Mouse (Mus musculus): ENCODE data around the gene Cit. TPM values are rescaled to one million over a fixed set of nuclear protein-coding genes. Genes with fewer than 3 reads are reported as not detected.

The Cit gene
- total and polyA plus RNA-seq, 3 experiments = 21.5 to 32.9 (median 24.1) TPM

DNA sequence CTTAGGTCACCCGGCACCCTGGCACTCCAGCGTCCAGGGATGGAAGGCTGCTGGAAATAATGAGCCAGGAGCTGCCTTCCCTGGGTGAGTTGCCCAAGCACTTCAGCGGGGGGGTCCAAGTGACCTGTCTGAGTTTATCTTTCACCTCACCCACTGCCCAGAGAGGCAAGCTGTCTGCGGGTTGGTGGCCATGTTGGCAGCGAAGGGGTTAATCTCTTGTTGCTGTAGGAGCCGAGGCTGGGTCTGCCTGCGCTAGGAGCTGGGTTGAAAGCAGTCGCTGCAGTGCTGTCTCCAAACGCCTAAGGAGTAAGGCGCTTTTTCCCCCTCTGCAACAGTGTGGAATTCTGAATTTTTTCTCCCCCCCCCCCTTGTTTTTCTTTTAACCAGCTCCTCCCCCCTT, 63.2 kb downstream of the Cit start:
- H3K4me3 ChIP-seq (ENCODE audit: control insufficient read depth in 1 of 2, insufficient read depth in 1 of 2, low read depth in 2 of 2, low read length in 2 of 2) = no peak overlapping the region

DNA sequence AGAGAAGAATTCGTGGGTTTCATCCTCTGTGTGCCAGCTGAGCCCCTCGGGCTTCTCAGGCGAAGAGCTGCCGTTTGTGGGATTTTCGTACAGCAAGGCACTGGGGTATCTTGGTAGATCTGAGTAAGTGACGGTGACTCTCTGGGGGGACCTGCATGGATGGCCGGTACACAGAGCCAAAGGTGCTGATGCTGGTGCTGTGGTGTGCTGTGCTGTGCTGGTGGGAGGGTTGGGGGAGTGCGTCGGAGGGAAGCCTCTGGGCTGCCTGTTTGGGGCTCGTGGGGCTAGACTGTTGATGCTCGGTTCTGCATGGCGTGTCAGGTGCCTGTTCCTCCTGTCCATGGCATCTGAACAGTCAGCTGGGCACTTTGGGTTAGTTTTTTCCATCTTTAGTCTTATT, 63.6 kb downstream of the Cit start:
- Histone ChIP-seq H3K4me3 (ENCODE audit: control insufficient read depth in 1 of 2, insufficient read depth in 1 of 2, low read depth in 2 of 2, low read length in 2 of 2) (no peak overlapping the region), H3K36me3 (ENCODE audit: control insufficient read depth in 1 of 2, insufficient read depth in 2 of 2, low read length in 2 of 2) (peaks cover 0 to 1% of the 10 kb centered on the region in 2 experiments; a peak in 1 of 4 replicates), H3K9ac (ENCODE audit: control insufficient read depth, low read depth, low read length, poor library complexity, severe bottlenecking) (no peak overlapping the region), H3K4me1 (ENCODE audit: control insufficient read depth in 1 of 2, insufficient read depth in 2 of 2, low read length in 2 of 2) (no peaks in the 10 kb centered on the region; a peak in 1 of 4 replicates), H3K27me3 (ENCODE audit: control insufficient read depth in 1 of 2, insufficient read depth in 2 of 2, low read length in 2 of 2) (no peaks in the 10 kb centered on the region), H3K27ac (ENCODE audit: control insufficient read depth, low read depth, low read length) (no peak overlapping the region), H3K79me2 (ENCODE audit: control insufficient read depth, insufficient read depth, low read length, poor library complexity) (no peaks in the 10 kb centered on the region), H3K9me3 (replicated peaks; ENCODE audit: insufficient read depth, low read length) (no peaks in the 10 kb centered on the region)
- no peak for TF ChIP-seq POLR2A (IDR thresholded peaks at IDR 0.05; ENCODE audit: control insufficient read depth in 1 of 2, insufficient read depth in 1 of 2, low read depth in 1 of 2, low read length in 2 of 2, poor library complexity in 1 of 2)
- no peak for TF ChIP-seq MYC (IDR thresholded peaks at IDR 0.05; ENCODE audit: low read depth, low read length)
- no peak for TF ChIP-seq MYB (IDR thresholded peaks at IDR 0.05; ENCODE audit: low read depth, low read length)
- no peak for TF ChIP-seq SMC3 (IDR thresholded peaks at IDR 0.05; ENCODE audit: low read depth, low read length)
- no peak for TF ChIP-seq JUND (IDR thresholded peaks at IDR 0.05; ENCODE audit: low read depth, low read length)
- TF ChIP-seq ZKSCAN1 (IDR thresholded peaks at IDR 0.05; ENCODE audit: low read depth, low read length) = no peak
- no peak for TF ChIP-seq TAL1 (IDR thresholded peaks at IDR 0.05; ENCODE audit: low read length)
- no peak for TF ChIP-seq ZC3H11A (IDR thresholded peaks at IDR 0.05; ENCODE audit: low read depth, low read length)
- TF ChIP-seq HCFC1 (IDR thresholded peaks at IDR 0.05; ENCODE audit: low read depth, low read length) = no peak
- TF ChIP-seq ZMIZ1 (IDR thresholded peaks at IDR 0.05; ENCODE audit: low read depth, low read length) = no peak
- DNase-seq (ENCODE audit: low read depth, low spot score) = no peak

More for the DNA sequence above, 63.2 kb downstream of the Cit start:
- no peaks in the 10 kb centered on the region for H3K9me3 ChIP-seq (replicated peaks; ENCODE audit: insufficient read depth, low read length)
- no peak overlapping the region for H3K9ac ChIP-seq (ENCODE audit: control insufficient read depth, low read depth, low read length, poor library complexity, severe bottlenecking)
- no peak for DNase-seq (ENCODE audit: low read depth, low spot score)
- no peaks in the 10 kb centered on the region for H3K79me2 ChIP-seq (ENCODE audit: control insufficient read depth, insufficient read depth, low read length, poor library complexity)
- H3K4me1 ChIP-seq (ENCODE audit: control insufficient read depth in 1 of 2, insufficient read depth in 2 of 2, low read length in 2 of 2) = no peaks in the 10 kb centered on the region; a peak in 1 of 4 replicates
- H3K27ac ChIP-seq (ENCODE audit: control insufficient read depth, low read depth, low read length) = no peak overlapping the region
- TF ChIP-seq MAZ (IDR thresholded peaks at IDR 0.05; ENCODE audit: low read depth, low read length) (no peak), TAL1 (IDR thresholded peaks at IDR 0.05; ENCODE audit: low read length) (no peak), KAT2A (conservative IDR thresholded peaks at IDR 0.05; ENCODE audit: low read depth, low read length) (no peak), ZNF384 (IDR thresholded peaks at IDR 0.05; ENCODE audit: low read depth, low read length) (no peak)
- H3K27me3 ChIP-seq (ENCODE audit: control insufficient read depth in 1 of 2, insufficient read depth in 2 of 2, low read length in 2 of 2) = no peaks in the 10 kb centered on the region
- no peaks in the 10 kb centered on the region; a peak in 1 of 4 replicates for H3K36me3 ChIP-seq (ENCODE audit: control insufficient read depth in 1 of 2, insufficient read depth in 2 of 2, low read length in 2 of 2)

DNA sequence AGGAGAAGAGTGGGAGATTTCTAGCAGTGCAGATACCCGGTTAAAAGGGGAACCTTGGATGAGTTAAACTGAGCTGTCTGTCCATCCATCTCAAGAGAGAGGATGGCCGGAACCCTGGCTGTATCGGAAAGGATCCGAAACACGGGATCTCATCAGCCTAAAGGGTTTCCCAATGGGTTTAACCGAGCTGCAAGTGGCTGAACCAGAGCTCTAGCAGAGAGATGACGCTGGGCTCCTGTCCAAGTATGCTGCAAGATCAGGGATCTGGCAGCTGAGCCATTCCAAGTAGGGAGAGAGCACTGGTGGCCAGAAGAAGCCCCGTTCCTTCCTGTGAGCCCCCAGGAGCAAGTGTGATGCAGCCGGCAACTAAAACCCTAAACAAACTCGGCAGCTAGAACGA, 64.0 kb downstream of the Cit start:
- no peak for TF ChIP-seq UBTF (IDR thresholded peaks at IDR 0.05; ENCODE audit: borderline replicate concordance, insufficient read depth, low read depth, low read length)
- no peak for TF ChIP-seq NRF1 (IDR thresholded peaks at IDR 0.05; ENCODE audit: insufficient read depth, low read depth, low read length, poor library complexity, severe bottlenecking)
- no peak for TF ChIP-seq ETS1 (IDR thresholded peaks at IDR 0.05; ENCODE audit: low read depth, low read length)
- no peak for TF ChIP-seq KAT2A (conservative IDR thresholded peaks at IDR 0.05; ENCODE audit: low read depth, low read length)
- TF ChIP-seq MYB (IDR thresholded peaks at IDR 0.05; ENCODE audit: low read depth, low read length) = no peak
- no peak for TF ChIP-seq ZNF384 (IDR thresholded peaks at IDR 0.05; ENCODE audit: low read depth, low read length)
- TF ChIP-seq TBP (IDR thresholded peaks at IDR 0.05; ENCODE audit: low read depth, low read length) = no peak
- TF ChIP-seq TAL1 (IDR thresholded peaks at IDR 0.05; ENCODE audit: low read length) = no peak
- no peak for TF ChIP-seq BHLHE40 (IDR thresholded peaks at IDR 0.05; ENCODE audit: borderline replicate concordance, low read depth, low read length)
- TF ChIP-seq HCFC1 (IDR thresholded peaks at IDR 0.05; ENCODE audit: low read depth, low read length) = no peak
- no peak for TF ChIP-seq RCOR1 (IDR thresholded peaks at IDR 0.05; ENCODE audit: low read depth, low read length)
- TF ChIP-seq SIN3A (IDR thresholded peaks at IDR 0.05; ENCODE audit: low read length) = no peak
- no peak for TF ChIP-seq GATA1 (IDR thresholded peaks at IDR 0.05; ENCODE audit: low read depth, low read length)
- no peak for TF ChIP-seq ZKSCAN1 (IDR thresholded peaks at IDR 0.05; ENCODE audit: low read depth, low read length)
- TF ChIP-seq ELF1 (IDR thresholded peaks at IDR 0.05; ENCODE audit: low read depth, low read length) = no peak
- TF ChIP-seq JUND (IDR thresholded peaks at IDR 0.05; ENCODE audit: low read depth, low read length) = no peak
- H3K4me3 ChIP-seq (ENCODE audit: control insufficient read depth in 1 of 2, insufficient read depth in 1 of 2, low read depth in 2 of 2, low read length in 2 of 2) = no peak overlapping the region
- no peak overlapping the region for H3K9ac ChIP-seq (ENCODE audit: control insufficient read depth, low read depth, low read length, poor library complexity, severe bottlenecking)
- DNase-seq (ENCODE audit: low read depth, low spot score) = no peak
- H3K79me2 ChIP-seq (ENCODE audit: control insufficient read depth, insufficient read depth, low read length, poor library complexity) = no peaks in the 10 kb centered on the region
- H3K27me3 ChIP-seq (ENCODE audit: control insufficient read depth in 1 of 2, insufficient read depth in 2 of 2, low read length in 2 of 2) = no peaks in the 10 kb centered on the region
- H3K9me3 ChIP-seq (replicated peaks; ENCODE audit: insufficient read depth, low read length) = no peaks in the 10 kb centered on the region
- H3K36me3 ChIP-seq (ENCODE audit: control insufficient read depth in 1 of 2, insufficient read depth in 2 of 2, low read length in 2 of 2) = peaks cover 0 to 1% of the 10 kb centered on the region in 2 experiments; a peak in 1 of 4 replicates
- H3K4me1 ChIP-seq (ENCODE audit: control insufficient read depth in 1 of 2, insufficient read depth in 2 of 2, low read length in 2 of 2) = no peaks in the 10 kb centered on the region; a peak in 1 of 4 replicates
- H3K27ac ChIP-seq (ENCODE audit: control insufficient read depth, low read depth, low read length) = no peak overlapping the region

Measured in MEL (cell line).